Mouse (Mus musculus) frontal cortex, adult (tissue): Measurements from ENCODE around the gene Man1c1.

Experiments
- ATAC-seq: cut with Nextera tagmentation; 2 replicates; pipeline ENCODE4 v1.9.2; 2017; ENCODE audit warnings: mild to moderate bottlenecking, moderate library complexity, mixed read lengths; ENCODE audit not compliant: low TSS enrichment

Man1c1 gene

GRCm38 (mm10) chr4:134675800-134676199 is 28.3 kb downstream of the Man1c1 start:
- ATAC-seq = no peak

GRCm38 (mm10) chr4:134674970-134675369 is 29.1 kb downstream of the Man1c1 start:
- no peak for ATAC-seq

GRCm38 (mm10) chr4:134673882-134674463 is 30.1 kb downstream of the Man1c1 start:
- peak; percentile 29; the same call in 1 of the 2 replicates for ATAC-seq

GRCm38 (mm10) chr4:134673151-134673550 is 30.9 kb downstream of the Man1c1 start:
- no peak for ATAC-seq

DNA sequence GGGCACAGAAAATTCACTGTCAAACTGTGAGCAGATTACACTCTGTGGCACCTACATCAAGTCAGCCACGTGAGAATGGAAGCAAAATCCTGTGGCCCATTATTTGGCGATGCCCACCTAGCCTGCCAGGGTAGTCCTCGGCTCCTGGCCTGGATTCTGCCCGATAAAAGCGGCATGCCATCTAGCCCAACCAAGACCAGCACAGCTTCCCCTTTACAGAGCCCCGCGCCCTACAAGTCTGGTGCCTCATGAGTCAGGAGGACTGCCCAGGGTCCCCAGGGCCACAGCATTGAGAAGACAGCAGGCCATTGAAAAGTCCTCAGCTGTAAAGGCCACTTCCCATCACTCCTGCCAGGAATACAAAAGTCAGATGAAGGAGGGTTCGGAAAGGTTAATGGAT is 31.8 kb downstream of the Man1c1 start:
- no peak for ATAC-seq

DNA sequence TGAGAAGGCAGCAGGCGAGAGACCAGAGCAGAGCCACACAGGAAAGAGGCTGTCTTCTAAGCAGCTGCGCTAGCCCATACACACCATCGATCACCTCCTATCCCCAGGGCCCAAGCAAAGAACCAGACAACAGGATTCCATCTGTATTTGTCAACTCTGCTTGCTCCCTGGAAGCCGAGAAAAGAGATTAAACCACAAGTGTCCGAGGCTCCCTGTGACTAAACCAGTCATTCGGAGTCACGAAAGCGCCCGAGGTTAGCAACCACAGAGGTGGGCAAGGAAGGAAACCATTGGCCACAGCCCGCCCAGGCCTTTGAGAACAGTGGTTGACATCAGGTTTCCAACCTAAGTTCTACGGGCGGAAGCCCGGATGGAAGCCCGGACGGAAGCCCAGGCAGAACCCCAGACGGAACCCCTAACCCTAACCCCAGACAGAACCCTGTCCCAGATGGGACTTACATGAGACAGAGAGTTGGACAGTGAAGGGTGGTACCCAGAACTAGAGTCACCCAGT is 32.4 kb downstream of the Man1c1 start:
- no peak for ATAC-seq

- ATAC-seq = peak; percentile 49; the same call in 1 of the 2 replicates
Observed at GRCm38 (mm10) chr4:134669742-134670354, 34.2 kb downstream of the Man1c1 start.

DNA sequence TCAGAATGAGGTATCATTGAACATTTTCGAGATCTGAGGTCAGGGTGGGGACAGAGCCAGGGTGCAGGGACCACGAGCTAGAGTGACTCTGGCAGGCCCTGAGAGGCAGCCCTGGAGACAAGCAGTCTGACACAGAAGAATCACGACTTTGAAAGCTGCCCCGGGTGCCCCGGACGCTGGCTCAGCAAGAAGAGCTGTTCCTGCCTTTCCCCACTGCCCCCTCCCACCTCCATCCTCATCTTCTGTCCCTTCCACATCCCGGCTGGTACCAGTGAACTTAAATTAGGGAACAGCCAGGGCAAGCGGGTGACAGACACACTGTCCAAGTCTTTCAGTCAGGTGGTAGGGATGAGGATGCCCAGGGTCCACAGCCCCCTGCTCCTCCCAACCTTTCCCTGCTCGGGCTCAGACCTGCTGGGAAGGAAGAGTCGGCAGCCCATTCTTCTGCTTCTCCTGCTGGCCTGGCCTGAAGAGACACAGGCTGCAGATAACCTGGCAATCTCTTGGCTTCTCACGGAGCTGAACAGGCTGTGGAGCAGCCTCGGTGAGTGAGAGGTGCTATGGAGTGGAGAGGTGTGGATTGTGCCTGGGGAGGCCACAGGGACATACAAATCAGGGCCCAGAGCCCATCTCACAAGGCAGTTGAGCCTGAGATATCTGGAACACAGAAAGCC is 35.6 kb downstream of the Man1c1 start:
- no peak for ATAC-seq

DNA sequence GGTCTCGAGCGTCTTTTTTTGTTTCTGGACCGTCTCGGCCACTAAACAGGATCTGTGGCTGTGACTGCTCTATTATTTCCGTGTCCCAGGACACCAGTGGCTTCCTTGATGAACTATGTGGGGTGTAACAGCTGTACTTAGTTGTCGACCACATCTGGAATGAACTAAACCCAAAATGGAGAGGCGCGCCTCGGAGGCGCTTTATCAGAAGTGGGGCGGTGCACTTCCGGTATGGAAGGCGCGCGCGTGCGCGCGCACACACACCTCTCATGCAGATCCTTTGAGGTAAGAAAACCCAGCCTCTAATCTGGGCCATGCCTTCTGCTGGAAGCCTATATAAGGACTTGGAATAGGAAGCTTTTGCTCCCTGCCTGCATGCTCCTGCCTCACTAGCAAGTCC is 37.7 kb downstream of the Man1c1 start:
- no peak for ATAC-seq

- no peak for ATAC-seq
Observed at GRCm38 (mm10) chr4:134663052-134663451, 41.0 kb downstream of the Man1c1 start.

GRCm38 (mm10) chr4:134660630-134661183 is 43.4 kb downstream of the Man1c1 start:
- peak; percentile 89 for ATAC-seq

DNA sequence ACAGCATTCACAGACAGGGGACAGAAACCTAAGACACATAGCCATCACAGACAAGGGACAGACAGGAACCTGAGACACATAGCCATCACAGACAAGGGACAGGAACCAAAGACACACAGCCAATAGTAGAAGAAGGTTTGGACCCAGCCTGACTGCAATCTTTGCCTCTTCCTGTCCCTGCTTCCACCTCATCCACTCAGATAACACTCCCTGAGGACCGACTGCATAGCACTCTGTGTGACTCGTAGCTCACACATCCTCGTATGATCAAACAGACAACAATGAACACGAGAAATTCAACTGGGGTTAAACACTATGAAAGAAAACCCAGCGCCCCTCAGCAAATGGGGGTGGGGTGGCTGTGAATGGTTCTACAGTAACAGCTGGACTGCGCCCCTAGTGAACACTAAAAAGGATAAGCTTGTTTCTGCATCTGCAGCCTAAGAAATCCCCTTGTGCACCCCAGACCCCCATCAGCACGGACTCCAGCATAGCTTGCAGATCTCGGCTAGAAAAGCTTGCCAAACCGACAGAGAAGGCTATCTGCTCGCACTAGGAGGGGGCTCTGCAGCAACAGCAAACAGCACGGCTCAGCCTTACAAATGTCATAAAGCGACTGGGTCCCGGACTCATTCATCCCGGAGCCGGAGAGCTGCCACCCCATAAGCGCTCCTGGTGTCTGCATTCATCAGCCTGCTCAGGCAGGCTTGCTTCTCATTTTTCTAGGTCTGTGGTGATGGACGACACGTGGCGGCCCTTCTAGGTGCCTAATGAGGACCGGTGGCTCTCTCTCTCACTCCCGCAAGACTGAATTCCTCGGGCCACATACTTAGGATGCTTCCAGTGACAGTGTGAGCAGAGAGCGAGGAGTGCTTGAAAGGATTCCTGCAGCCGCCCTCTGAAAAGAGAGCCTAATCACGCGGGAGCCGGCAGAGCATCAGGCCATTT is 44.5 kb downstream of the Man1c1 start:
- peak; percentile 18; the same call in 1 of the 2 replicates for ATAC-seq

- ATAC-seq = no peak
Observed at GRCm38 (mm10) chr4:134657473-134657872, 46.6 kb downstream of the Man1c1 start.

GRCm38 (mm10) chr4:134654391-134654790 is 49.7 kb downstream of the Man1c1 start:
- ATAC-seq = no peak

DNA sequence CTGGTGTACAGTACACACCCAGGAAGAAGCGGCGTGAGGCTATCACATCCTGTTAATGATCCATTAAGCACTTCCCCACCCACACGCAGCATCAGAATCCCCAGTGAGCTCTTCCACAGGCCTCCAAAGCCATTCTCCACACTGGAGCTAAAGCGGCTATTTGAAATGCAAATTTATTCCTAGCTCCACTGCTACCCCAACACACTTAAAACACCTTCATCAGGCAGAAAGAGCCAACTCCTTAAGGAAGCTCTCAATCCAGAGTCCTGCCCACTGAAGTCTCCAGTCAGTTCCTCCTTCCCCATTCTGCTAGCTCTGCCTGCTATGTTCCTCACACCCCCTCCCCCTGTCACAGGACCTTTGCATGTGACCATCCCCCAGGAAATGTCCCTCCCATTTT is 51.4 kb downstream of the Man1c1 start:
- ATAC-seq = peak; percentile 86

DNA sequence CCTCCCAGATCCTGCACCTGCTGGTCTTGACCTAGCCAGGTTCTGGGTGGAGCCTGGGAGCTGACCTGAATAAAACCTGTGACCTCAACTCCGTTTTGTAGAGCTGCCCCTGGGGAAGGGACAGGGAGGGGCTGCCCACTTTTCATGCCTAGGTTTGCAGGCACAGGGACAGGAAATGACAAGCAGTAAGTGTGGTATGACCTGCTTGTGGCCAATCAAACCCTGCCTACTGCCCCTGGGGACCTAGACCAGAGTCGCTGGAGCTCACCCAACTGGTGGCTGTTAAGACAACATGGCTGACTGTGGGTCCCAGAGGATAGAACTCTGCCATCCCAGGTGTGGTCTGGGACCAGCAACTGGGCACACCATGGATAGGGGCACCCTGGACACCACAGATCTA is 51.9 kb downstream of the Man1c1 start:
- ATAC-seq = no peak

GRCm38 (mm10) chr4:134651358-134651757 is 52.7 kb downstream of the Man1c1 start:
- no peak for ATAC-seq

- peak; percentile 71 for ATAC-seq
Observed at GRCm38 (mm10) chr4:134645042-134645948, 58.8 kb downstream of the Man1c1 start.

- no peak for ATAC-seq
Observed at GRCm38 (mm10) chr4:134644410-134644809, 59.7 kb downstream of the Man1c1 start.
